Mouse (Mus musculus): ENCODE results near the gene Ust. TPM values are rescaled to one million over a fixed set of nuclear protein-coding genes. Genes with fewer than 3 reads are reported as not detected.
A peak's percentile ranks its signal among the peaks of the same experiment; 100 is the strongest.

The Ust gene
- polyA plus RNA-seq, 1 experiment from 2014 or later: 3.2 TPM

- WGBS: 74% methylated on average over 8 of the region's 8 CpGs
- H3K4me2 ChIP-seq (replicated peaks; ENCODE audit: low read depth, low read length): no peak overlapping the region
- H3K27ac ChIP-seq (ENCODE audit: low read depth, low read length): no peak overlapping the region
- no peaks in the 10 kb centered on the region for H3K27me3 ChIP-seq (ENCODE audit: control insufficient read depth, insufficient read depth, low read length)
- H3K4me1 ChIP-seq (replicated peaks; ENCODE audit: control insufficient read depth, insufficient read depth, low read length): no peaks in the 10 kb centered on the region
- H3K4me3 ChIP-seq (ENCODE audit: low read depth, low read length): no peak overlapping the region
- DNase-seq (ENCODE audit: low spot score) (no peak), ATAC-seq (ENCODE audit: low FRiP score) (no peak)
- no peaks in the 10 kb centered on the region for H3K9me3 ChIP-seq (ENCODE audit: control insufficient read depth, low read length)
- H3K9ac ChIP-seq (ENCODE audit: low read depth, low read length): no peak overlapping the region
- no peaks in the 10 kb centered on the region for H3K36me3 ChIP-seq (ENCODE audit: control insufficient read depth, insufficient read depth, low read length)
These were observed 294.6 kb downstream of the Ust start for GRCm38 (mm10) chr10:8224046-8224445.

GRCm38 (mm10) chr10:8216946-8217345 lies 301.7 kb downstream of the Ust start:
- H3K9me3 ChIP-seq (ENCODE audit: control insufficient read depth, low read length): no peaks in the 10 kb centered on the region
- 52% methylated on average over 8 of the region's 8 CpGs for WGBS
- H3K9ac ChIP-seq (ENCODE audit: low read depth, low read length): no peak overlapping the region
- DNase-seq (ENCODE audit: low spot score) (no peak), ATAC-seq (ENCODE audit: low FRiP score) (no peak)
- H3K4me2 ChIP-seq (replicated peaks; ENCODE audit: low read depth, low read length): no peak overlapping the region
- no peaks in the 10 kb centered on the region for H3K27me3 ChIP-seq (ENCODE audit: control insufficient read depth, insufficient read depth, low read length)
- H3K36me3 ChIP-seq (ENCODE audit: control insufficient read depth, insufficient read depth, low read length): no peaks in the 10 kb centered on the region
- H3K4me1 ChIP-seq (replicated peaks; ENCODE audit: control insufficient read depth, insufficient read depth, low read length): no peaks in the 10 kb centered on the region; the same call in none of the 2 replicates
- H3K27ac ChIP-seq (ENCODE audit: low read depth, low read length): no peak overlapping the region
- H3K4me3 ChIP-seq (ENCODE audit: low read depth, low read length): no peak overlapping the region

- no peak overlapping the region for H3K4me2 ChIP-seq (replicated peaks; ENCODE audit: low read depth, low read length)
- whole genome bisulfite sequencing: 94% methylated on average over 3 of the region's 3 CpGs
- H3K4me3 ChIP-seq (ENCODE audit: low read depth, low read length): no peak overlapping the region
- no peaks in the 10 kb centered on the region for H3K9me3 ChIP-seq (ENCODE audit: control insufficient read depth, low read length)
- DNase-seq (ENCODE audit: low spot score) (no peak), ATAC-seq (ENCODE audit: low FRiP score) (no peak)
- no peaks in the 10 kb centered on the region for H3K27me3 ChIP-seq (ENCODE audit: control insufficient read depth, insufficient read depth, low read length)
- no peaks in the 10 kb centered on the region; the same call in none of the 2 replicates for H3K4me1 ChIP-seq (replicated peaks; ENCODE audit: control insufficient read depth, insufficient read depth, low read length)
- no peaks in the 10 kb centered on the region for H3K36me3 ChIP-seq (ENCODE audit: control insufficient read depth, insufficient read depth, low read length)
- no peak overlapping the region for H3K9ac ChIP-seq (ENCODE audit: low read depth, low read length)
- no peak overlapping the region for H3K27ac ChIP-seq (ENCODE audit: low read depth, low read length)
These were observed 303.4 kb downstream of the Ust start for GRCm38 (mm10) chr10:8215181-8215580.

GRCm38 (mm10) chr10:8213906-8214421 lies 304.7 kb downstream of the Ust start:
- H3K9me3 ChIP-seq (ENCODE audit: control insufficient read depth, low read length): no peaks in the 10 kb centered on the region
- DNase-seq (ENCODE audit: low spot score) (peak; percentile 64), ATAC-seq (ENCODE audit: low FRiP score) (peak; percentile 78)
- no peak overlapping the region; the same call in 1 of the 2 replicates for H3K27ac ChIP-seq (ENCODE audit: low read depth, low read length)
- WGBS: 28% methylated on average over 16 of the region's 16 CpGs
- no peaks in the 10 kb centered on the region; the same call in none of the 2 replicates for H3K4me1 ChIP-seq (replicated peaks; ENCODE audit: control insufficient read depth, insufficient read depth, low read length)
- no peak overlapping the region for H3K9ac ChIP-seq (ENCODE audit: low read depth, low read length)
- H3K36me3 ChIP-seq (ENCODE audit: control insufficient read depth, insufficient read depth, low read length): no peaks in the 10 kb centered on the region
- H3K4me3 ChIP-seq (ENCODE audit: low read depth, low read length): no peak overlapping the region
- H3K4me2 ChIP-seq (replicated peaks; ENCODE audit: low read depth, low read length): 0 out of 2 replicates have a peak overlapping the region, but pooled peaks have one; percentile 11
- no peaks in the 10 kb centered on the region for H3K27me3 ChIP-seq (ENCODE audit: control insufficient read depth, insufficient read depth, low read length)

GRCm38 (mm10) chr10:8213266-8213905 lies 305.2 kb downstream of the Ust start:
- Histone ChIP-seq H3K4me2 (replicated peaks; ENCODE audit: low read depth, low read length) (no peak overlapping the region), H3K9ac (ENCODE audit: low read depth, low read length) (no peak overlapping the region), H3K4me3 (ENCODE audit: low read depth, low read length) (no peak overlapping the region), H3K36me3 (ENCODE audit: control insufficient read depth, insufficient read depth, low read length) (no peaks in the 10 kb centered on the region), H3K4me1 (replicated peaks; ENCODE audit: control insufficient read depth, insufficient read depth, low read length) (no peaks in the 10 kb centered on the region; the same call in none of the 2 replicates), H3K27me3 (ENCODE audit: control insufficient read depth, insufficient read depth, low read length) (no peaks in the 10 kb centered on the region), H3K27ac (ENCODE audit: low read depth, low read length) (no peak overlapping the region; the same call in 1 of the 2 replicates), H3K9me3 (ENCODE audit: control insufficient read depth, low read length) (no peaks in the 10 kb centered on the region)
- DNase-seq (ENCODE audit: low spot score) (no peak), ATAC-seq (ENCODE audit: low FRiP score) (no peak)
- WGBS: 52% methylated on average over 10 of the region's 10 CpGs

- Histone ChIP-seq H3K4me2 (replicated peaks; ENCODE audit: low read depth, low read length) (no peak overlapping the region), H3K4me3 (ENCODE audit: low read depth, low read length) (no peak overlapping the region), H3K27ac (ENCODE audit: low read depth, low read length) (no peak overlapping the region), H3K4me1 (replicated peaks; ENCODE audit: control insufficient read depth, insufficient read depth, low read length) (no peaks in the 10 kb centered on the region; the same call in none of the 2 replicates), H3K9me3 (ENCODE audit: control insufficient read depth, low read length) (no peaks in the 10 kb centered on the region), H3K9ac (ENCODE audit: low read depth, low read length) (no peak overlapping the region), H3K27me3 (ENCODE audit: control insufficient read depth, insufficient read depth, low read length) (no peaks in the 10 kb centered on the region), H3K36me3 (ENCODE audit: control insufficient read depth, insufficient read depth, low read length) (no peaks in the 10 kb centered on the region)
- no peak for DNase-seq (ENCODE audit: low spot score)
- WGBS: 75% methylated on average over 11 of the region's 11 CpGs
- ATAC-seq (ENCODE audit: low FRiP score): no peak
These were observed 305.9 kb downstream of the Ust start for GRCm38 (mm10) chr10:8212611-8213226.

GRCm38 (mm10) chr10:8211694-8212093 lies 306.9 kb downstream of the Ust start:
- DNase-seq (ENCODE audit: low spot score): no peak
- Histone ChIP-seq H3K4me3 (ENCODE audit: low read depth, low read length) (no peak overlapping the region), H3K9me3 (ENCODE audit: control insufficient read depth, low read length) (no peaks in the 10 kb centered on the region), H3K36me3 (ENCODE audit: control insufficient read depth, insufficient read depth, low read length) (no peaks in the 10 kb centered on the region), H3K27ac (ENCODE audit: low read depth, low read length) (no peak overlapping the region), H3K9ac (ENCODE audit: low read depth, low read length) (no peak overlapping the region), H3K4me1 (replicated peaks; ENCODE audit: control insufficient read depth, insufficient read depth, low read length) (no peaks in the 10 kb centered on the region; the same call in none of the 2 replicates), H3K27me3 (ENCODE audit: control insufficient read depth, insufficient read depth, low read length) (no peaks in the 10 kb centered on the region), H3K4me2 (replicated peaks; ENCODE audit: low read depth, low read length) (no peak overlapping the region)
- ATAC-seq (ENCODE audit: low FRiP score): no peak
- WGBS: 88% methylated on average over 5 of the region's 5 CpGs

GRCm38 (mm10) chr10:8210366-8210765 lies 308.3 kb downstream of the Ust start:
- Histone ChIP-seq H3K36me3 (ENCODE audit: control insufficient read depth, insufficient read depth, low read length) (no peaks in the 10 kb centered on the region), H3K9me3 (ENCODE audit: control insufficient read depth, low read length) (no peaks in the 10 kb centered on the region), H3K4me2 (replicated peaks; ENCODE audit: low read depth, low read length) (no peak overlapping the region), H3K4me1 (replicated peaks; ENCODE audit: control insufficient read depth, insufficient read depth, low read length) (no peaks in the 10 kb centered on the region; the same call in none of the 2 replicates), H3K27me3 (ENCODE audit: control insufficient read depth, insufficient read depth, low read length) (no peaks in the 10 kb centered on the region), H3K27ac (ENCODE audit: low read depth, low read length) (no peak overlapping the region), H3K4me3 (ENCODE audit: low read depth, low read length) (no peak overlapping the region), H3K9ac (ENCODE audit: low read depth, low read length) (no peak overlapping the region)
- DNase-seq (ENCODE audit: low spot score) (no peak), ATAC-seq (ENCODE audit: low FRiP score) (no peak)
- 37% methylated on average over 3 of the region's 3 CpGs for WGBS

- no peak overlapping the region for H3K27ac ChIP-seq (ENCODE audit: low read depth, low read length)
- H3K27me3 ChIP-seq (ENCODE audit: control insufficient read depth, insufficient read depth, low read length): no peaks in the 10 kb centered on the region
- no peaks in the 10 kb centered on the region for H3K9me3 ChIP-seq (ENCODE audit: control insufficient read depth, low read length)
- no peak overlapping the region for H3K4me3 ChIP-seq (ENCODE audit: low read depth, low read length)
- 96% methylated on average over 19 of the region's 19 CpGs for WGBS
- H3K36me3 ChIP-seq (ENCODE audit: control insufficient read depth, insufficient read depth, low read length): no peaks in the 10 kb centered on the region
- no peak overlapping the region for H3K4me2 ChIP-seq (replicated peaks; ENCODE audit: low read depth, low read length)
- DNase-seq (ENCODE audit: low spot score) (no peak), ATAC-seq (ENCODE audit: low FRiP score) (no peak)
- H3K9ac ChIP-seq (ENCODE audit: low read depth, low read length): no peak overlapping the region
- H3K4me1 ChIP-seq (replicated peaks; ENCODE audit: control insufficient read depth, insufficient read depth, low read length): no peaks in the 10 kb centered on the region
These were observed 311.3 kb downstream of the Ust start for GRCm38 (mm10) chr10:8207358-8207757.

Data from hindbrain, embryonic 11.5 days (tissue).